Mouse (Mus musculus) lung, adult 2 months (tissue): ENCODE measurements around the gene Lsamp.

Experiments
- CTCF ChIP-seq: fragments of 200-500 bp; IDR thresholded peaks from 2 replicates; pipeline ENCODE4 v1.5.1; 2011; ENCODE audit warnings: mild to moderate bottlenecking, low read length, control low read depth; ENCODE audit not compliant: insufficient read depth
- POLR2A ChIP-seq: fragments of 200-500 bp; IDR thresholded peaks from 2 replicates; pipeline ENCODE4 v1.6.1; 2011; ENCODE audit warnings: low read depth, mild to moderate bottlenecking, control low read depth, low read length, borderline replicate concordance; ENCODE audit errors: extremely low read depth

- TF ChIP-seq CTCF (no peak), POLR2A (no peak)
Measured at GRCm38 (mm10) chr16:41974866-41975719, 1990.9 kb downstream of the Lsamp start.
